Comparison of ENCODE assay signal across 12 mouse cellular contexts in the genomic region with DNA sequence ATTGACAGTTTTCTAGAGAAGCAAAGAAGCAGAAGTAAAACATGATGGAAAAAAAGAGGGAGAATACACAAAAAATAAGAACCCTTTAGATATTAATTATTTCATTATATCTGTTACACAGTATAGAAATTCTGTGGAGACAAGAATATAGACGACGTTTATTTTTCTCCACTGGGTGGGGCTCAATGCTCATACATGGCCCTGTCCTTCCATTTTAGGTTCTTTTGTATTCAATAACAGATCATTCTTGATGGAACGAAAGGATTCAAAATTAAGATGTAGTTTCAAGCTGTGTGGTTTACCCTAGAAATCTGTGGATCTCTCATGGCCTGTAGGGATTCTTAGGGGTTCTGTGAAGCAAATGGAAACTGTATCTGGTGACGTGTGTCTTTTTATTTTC. TPM values are rescaled to one million over a fixed set of nuclear protein-coding genes. Genes with fewer than 3 reads are reported as not detected.
DNase-seq lines count a peak whose midpoint lies in the region; TF ChIP-seq lines count a peak whose summit lies in the region.
"Had no signal": no experiment of that assay in that cellular context is flagged by ENCODE, and none has a peak within 500 bp of the region (broad histone marks: within the 10 kb centered on the region; RNA-seq: fewer than 3 reads in every experiment).

No protein-coding gene starts in this region.

- H3K4me3 ChIP-seq in left cerebral cortex, adult 2 months = no peak overlapping the region
- H3K4me3 ChIP-seq: forebrain, embryonic 15.5 days had no signal

- H3K27ac ChIP-seq in left cerebral cortex, adult 2 months = no peak overlapping the region
- H3K27ac ChIP-seq: forebrain, embryonic 15.5 days had no signal

- peak; percentile 13 to 17 for DNase-seq in cerebellum, postnatal 14 days
- no peak for DNase-seq in cerebellum, adult 9-11 months
- no peak for DNase-seq in left cerebral cortex, adult 2 months (ENCODE audit: extremely low spot score in 1 of 2, low spot score in 2 of 2)
- DNase-seq in left cerebral cortex, postnatal 4 days = no peak
- peak; percentile 40 for DNase-seq in CD4-positive helper T cell, adult 2 months (ENCODE audit: low read depth, low spot score)
- peak; percentile 65 for DNase-seq in naive thymus-derived CD4-positive, alpha-beta T cell, adult 2 months (ENCODE audit: low read depth)
- DNase-seq in MN1 (ENCODE audit: low spot score) = no peak
- no peak for DNase-seq in kidney, adult 8-10 months
- DNase-seq: B cell, adult 2 months; kidney, postnatal 4 days; lung, postnatal 10 days had no signal

- intact Hi-C loops in left cerebral cortex, adult 2 months (cut with DNase I) = no loop called here
- intact Hi-C loops in left cerebral cortex, postnatal 4 days (cut with DNase I) = no loop called here

- peak; percentile 38 for TF ChIP-seq CTCF in left cerebral cortex, adult 2 months (IDR thresholded peaks at IDR 0.05)

RNA-seq across cellular contexts. Expression of a gene that starts 41.1 kb away (rescaled TPM):
- total RNA-seq in left cerebral cortex, adult 2 months (2021) = 10 to 100 TPM; 46.3 to 47.8 TPM
- total RNA-seq in left cerebral cortex, postnatal 4 days (2021) = 10 to 100 TPM; 94.1 to 99.9 TPM

Comparison
In these comparisons a context has a peak if more than half of its experiments do, and no peak if none do; other contexts are left out.
1. DNase-seq: peak in cerebellum, postnatal 14 days (2 of 2), CD4-positive helper T cell, adult 2 months (single experiment) and naive thymus-derived CD4-positive, alpha-beta T cell, adult 2 months (single experiment); none in cerebellum, adult 9-11 months (single experiment), left cerebral cortex, adult 2 months (0 of 2), left cerebral cortex, postnatal 4 days (single experiment), MN1 (single experiment) and kidney, adult 8-10 months (0 of 2).